Comparison of ENCODE assay signal across 22 mouse cellular contexts in the genomic region with DNA sequence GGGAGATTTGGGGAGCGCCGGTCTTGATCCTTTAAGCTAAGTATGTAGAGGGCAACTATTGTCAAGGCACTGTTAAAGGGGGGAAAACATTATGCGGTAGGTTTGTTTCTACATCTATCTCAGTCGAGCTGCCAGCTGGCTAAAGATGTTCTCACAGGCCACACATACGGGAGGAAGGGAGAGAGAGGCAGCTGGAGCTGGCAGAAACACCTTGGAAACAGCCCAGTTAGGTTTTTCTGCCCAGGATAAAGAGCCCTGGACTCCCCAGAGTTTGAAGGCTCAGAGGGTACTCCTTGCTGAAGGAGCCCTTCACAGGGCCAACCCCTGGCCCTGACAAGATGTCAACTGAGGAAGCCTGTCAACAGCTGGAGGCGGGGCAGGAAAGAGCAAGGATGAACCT.
DNase-seq lines count a peak whose midpoint lies in the region; ATAC-seq lines count a peak whose summit lies in the region.
"Had no signal": no experiment of that assay in that cellular context is flagged by ENCODE, and none has a peak within 500 bp of the region (broad histone marks: within the 10 kb centered on the region; RNA-seq: fewer than 3 reads in every experiment).

No protein-coding gene starts in this region.

- no peaks in the 10 kb centered on the region for H3K36me3 ChIP-seq in heart, embryonic 12.5 days
- H3K36me3 ChIP-seq in midbrain, embryonic 10.5 days: no peaks in the 10 kb centered on the region
- no peaks in the 10 kb centered on the region for H3K36me3 ChIP-seq in midbrain, embryonic 16.5 days (ENCODE audit: control insufficient read depth, insufficient read depth, low read length)
- H3K36me3 ChIP-seq: embryonic facial prominence, embryonic 15.5 days; heart, embryonic 13.5 days; hindbrain, embryonic 12.5 days had no signal

- DNase-seq in embryo, embryonic 10 days (ENCODE audit: low spot score): peak; percentile 39
- no peak for DNase-seq in embryo, embryonic 10.5 days (ENCODE audit: low spot score)
- DNase-seq in heart, adult 11 months: peak; percentile 76
- no peak for DNase-seq in heart, postnatal 25 days (ENCODE audit: low spot score)
- DNase-seq in heart, postnatal 10 days: peak; percentile 31 to 34
- peak; percentile 23 for DNase-seq in midbrain, embryonic 10.5 days (ENCODE audit: low spot score)
- DNase-seq: adrenal gland, postnatal 10 days; cerebellum, adult 11 months; cerebellum, adult 9-10 months; cerebellum, postnatal 36 days; gastrocnemius, postnatal 10 days; kidney, adult 8-10 months had no signal

- ATAC-seq in heart, embryonic 12.5 days (ENCODE audit: insufficient number of reproducible peaks, low FRiP score): no peak
- no peak for ATAC-seq in midbrain, embryonic 16.5 days
- ATAC-seq: forebrain, embryonic 16.5 days; hindbrain, embryonic 16.5 days; inflammation-experienced regulatory T-cells, adult 6 months; intestine, postnatal 0 days had no signal

- peaks cover 29% of the 10 kb centered on the region for H3K4me1 ChIP-seq in heart, embryonic 12.5 days (replicated peaks)
- peaks cover 30% of the 10 kb centered on the region for H3K4me1 ChIP-seq in midbrain, embryonic 10.5 days
- no peaks in the 10 kb centered on the region for H3K4me1 ChIP-seq in midbrain, embryonic 16.5 days (ENCODE audit: control insufficient read depth, insufficient read depth, low read length)
- H3K4me1 ChIP-seq: embryonic facial prominence, embryonic 15.5 days had no signal

- no peak overlapping the region for H3K9ac ChIP-seq in heart, embryonic 12.5 days
- H3K9ac ChIP-seq in midbrain, embryonic 16.5 days (ENCODE audit: low read depth, low read length): no peak overlapping the region
- H3K9ac ChIP-seq: embryonic facial prominence, embryonic 15.5 days; heart, embryonic 13.5 days; hindbrain, embryonic 12.5 days had no signal

- H3K9me3 ChIP-seq in heart, embryonic 12.5 days (replicated peaks): no peaks in the 10 kb centered on the region; the same call in 1 of the 2 replicates
- no peaks in the 10 kb centered on the region for H3K9me3 ChIP-seq in midbrain, embryonic 10.5 days (replicated peaks)
- no peaks in the 10 kb centered on the region for H3K9me3 ChIP-seq in midbrain, embryonic 16.5 days (replicated peaks; ENCODE audit: control insufficient read depth, low read length, poor library complexity, severe bottlenecking)
- H3K9me3 ChIP-seq: embryonic facial prominence, embryonic 15.5 days; heart, embryonic 13.5 days; hindbrain, embryonic 12.5 days had no signal

- intact Hi-C loops in heart, postnatal 25 days (cut with DNase I): no loop called here
- intact Hi-C loops in heart, postnatal 10 days (cut with DNase I): no loop called here

- H3K4me3 ChIP-seq in heart, embryonic 12.5 days: no peak overlapping the region
- no peak overlapping the region for H3K4me3 ChIP-seq in midbrain, embryonic 10.5 days
- no peak overlapping the region for H3K4me3 ChIP-seq in midbrain, embryonic 16.5 days (ENCODE audit: low read depth, low read length)
- H3K4me3 ChIP-seq: embryonic facial prominence, embryonic 15.5 days; erythroblast, embryonic 14.5 days; heart, embryonic 13.5 days; hindbrain, embryonic 12.5 days had no signal

- H3K27ac ChIP-seq in heart, embryonic 12.5 days (ENCODE audit: poor library complexity, severe bottlenecking): no peak overlapping the region
- H3K27ac ChIP-seq in midbrain, embryonic 10.5 days (replicated peaks): no peak overlapping the region
- H3K27ac ChIP-seq in midbrain, embryonic 16.5 days (ENCODE audit: low read length): no peak overlapping the region
- H3K27ac ChIP-seq: embryonic facial prominence, embryonic 15.5 days; heart, embryonic 13.5 days; hindbrain, embryonic 12.5 days had no signal

- H3K4me2 ChIP-seq in heart, embryonic 12.5 days: no peak overlapping the region
- no peak overlapping the region for H3K4me2 ChIP-seq in midbrain, embryonic 16.5 days (ENCODE audit: low read length)
- H3K4me2 ChIP-seq: embryonic facial prominence, embryonic 15.5 days; heart, embryonic 13.5 days; hindbrain, embryonic 12.5 days had no signal

- 44% methylated on average over 6 of the region's 6 CpGs for WGBS in heart, embryonic 12.5 days
- WGBS in midbrain, embryonic 10.5 days: 45% methylated on average over 6 of the region's 6 CpGs
- WGBS in midbrain, embryonic 16.5 days: 51% methylated on average over 6 of the region's 6 CpGs

- 0 out of 2 replicates have a peak, but pooled peaks cover 3% of the 10 kb centered on the region for H3K27me3 ChIP-seq in heart, embryonic 12.5 days (replicated peaks)
- no peaks in the 10 kb centered on the region for H3K27me3 ChIP-seq in midbrain, embryonic 10.5 days (ENCODE audit: low read depth, poor library complexity, severe bottlenecking)
- no peaks in the 10 kb centered on the region for H3K27me3 ChIP-seq in midbrain, embryonic 16.5 days (ENCODE audit: control insufficient read depth, insufficient read depth, low read depth, low read length)
- H3K27me3 ChIP-seq: embryonic facial prominence, embryonic 15.5 days; hindbrain, embryonic 12.5 days had no signal

Comparison
In these comparisons a context has a peak if more than half of its experiments do, and no peak if none do; other contexts are left out.
1. DNase-seq: peak in embryo, embryonic 10 days (single experiment), heart, adult 11 months (single experiment), heart, postnatal 10 days (2 of 2) and midbrain, embryonic 10.5 days (single experiment); none in embryo, embryonic 10.5 days (single experiment) and heart, postnatal 25 days (single experiment).